Mouse (Mus musculus) olfactory bulb, adult 2 months (tissue): ENCODE results near the gene Usp48.

Experiments used
- CTCF ChIP-seq: fragments of 200-500 bp; IDR thresholded peaks from 2 replicates; pipeline ENCODE4 v1.5.1; 2012; ENCODE audit warnings: low read depth, mild to moderate bottlenecking, low read length, moderate library complexity; ENCODE audit not compliant: insufficient read depth
- POLR2A ChIP-seq: fragments of 200-500 bp; IDR thresholded peaks from 2 replicates; pipeline ENCODE4 v1.6.1; 2012; ENCODE audit warnings: mild to moderate bottlenecking, low read depth, low read length, moderate library complexity; ENCODE audit not compliant: insufficient read depth

- TF ChIP-seq CTCF, result no peak
- TF ChIP-seq POLR2A, result no peak
Observed at GRCm38 (mm10) chr4:137687234-137687825, 93.8 kb downstream of the Usp48 start.
